Mouse (Mus musculus): ENCODE results near the gene Sf3a3.

DNA sequence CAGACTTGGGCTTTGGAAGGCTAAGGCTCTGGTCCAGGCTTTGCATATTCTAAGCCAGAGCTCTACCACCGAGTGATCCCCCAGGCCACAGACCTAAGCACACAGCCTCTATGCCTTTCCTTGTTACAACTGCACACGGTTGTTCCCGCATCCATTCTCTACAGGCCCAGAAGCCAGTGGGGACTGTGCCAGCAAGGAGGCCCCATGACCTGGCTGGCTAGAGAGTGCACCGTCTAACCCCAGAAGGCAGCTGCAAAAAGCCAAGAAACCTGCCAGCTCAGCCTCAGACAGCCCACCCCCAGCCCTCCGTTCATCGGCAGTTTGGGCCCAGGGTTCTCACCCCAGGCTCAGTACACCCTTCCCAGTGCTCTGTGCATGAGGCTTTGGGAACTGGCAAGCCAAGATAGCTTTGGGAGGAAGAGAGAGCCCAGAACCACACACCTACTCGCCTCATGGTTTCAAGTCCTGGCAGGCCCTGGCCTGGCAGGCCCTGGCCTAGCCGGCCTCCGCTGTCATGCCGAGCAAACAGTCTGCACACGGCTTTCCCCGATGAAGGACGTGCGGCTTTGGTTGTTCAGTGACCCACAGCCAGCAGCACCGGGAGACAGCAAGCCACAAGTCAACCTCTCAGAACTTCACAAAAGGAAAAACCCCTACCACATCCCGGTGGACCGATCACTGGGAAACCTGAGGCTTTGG is 40.1 kb upstream of the Sf3a3 start:
- no peak for TF ChIP-seq CTCF (IDR thresholded peaks at IDR 0.05; ENCODE audit: low read depth)
- TF ChIP-seq EP300 (IDR thresholded peaks at IDR 0.05; ENCODE audit: low read depth), result no peak
